Mouse (Mus musculus): Measurements from ENCODE around the gene Prkch. TPM values are rescaled to one million over a fixed set of nuclear protein-coding genes. Genes with fewer than 3 reads are reported as not detected.

The Prkch gene
- polyA plus RNA-seq, 1 experiment: 3.2 TPM

DNA sequence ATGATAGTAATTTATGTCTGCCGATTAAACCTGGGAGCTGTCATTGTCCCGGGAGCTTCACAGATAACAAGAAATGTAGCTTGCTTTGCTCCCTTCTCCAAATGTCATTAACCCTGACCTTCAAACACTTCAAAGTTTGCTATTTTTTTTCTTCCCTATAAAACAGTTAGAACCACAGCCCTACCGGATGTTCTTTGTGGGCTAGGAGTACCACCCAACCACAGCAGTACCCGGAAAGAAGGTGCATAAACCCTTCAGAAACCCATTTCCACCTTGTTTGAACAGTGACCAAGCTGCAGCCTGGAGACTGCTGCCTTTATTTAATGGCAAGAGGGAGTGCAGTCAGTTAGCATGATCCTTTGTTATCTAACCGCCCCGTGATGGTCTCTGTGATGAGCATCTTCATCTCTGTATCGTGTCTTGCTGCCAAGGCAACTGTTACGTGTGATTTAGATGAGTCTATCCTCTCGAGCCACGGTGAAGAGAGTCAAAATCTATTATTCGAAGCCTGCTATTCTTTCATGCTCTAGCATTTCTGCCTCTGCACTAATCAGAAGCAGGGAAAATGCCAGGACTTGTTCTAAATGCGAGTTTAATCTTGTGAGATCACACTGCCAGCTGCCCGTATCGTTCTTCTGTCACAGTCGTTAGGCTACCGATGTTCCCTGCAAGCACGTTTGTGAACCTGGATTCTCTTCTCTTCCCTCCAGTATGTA, 115.0 kb downstream of the Prkch start:
- DNase-seq: no peak
- H3K4me3 ChIP-seq (replicated peaks; ENCODE audit: insufficient read depth, low read depth, low read length): no peak overlapping the region
- H3K27me3 ChIP-seq (ENCODE audit: control insufficient read depth, insufficient read depth, low read length): no peaks in the 10 kb centered on the region
- H3K27ac ChIP-seq (ENCODE audit: insufficient read depth, low read length): no peak overlapping the region
- no peak for TF ChIP-seq POLR2A (IDR thresholded peaks at IDR 0.05; ENCODE audit: borderline replicate concordance, insufficient read depth, low read length)
- no peak for TF ChIP-seq CTCF (IDR thresholded peaks at IDR 0.05; ENCODE audit: borderline replicate concordance, insufficient read depth, low read depth, low read length)
- WGBS: 51% methylated on average over 17 of the region's 17 CpGs
- no peaks in the 10 kb centered on the region for H3K4me1 ChIP-seq (ENCODE audit: control insufficient read depth, insufficient read depth, low read length)

GRCm38 (mm10) chr12:73700544-73701069, 116.0 kb downstream of the Prkch start:
- no peak overlapping the region for H3K4me3 ChIP-seq (replicated peaks; ENCODE audit: insufficient read depth, low read depth, low read length)
- WGBS: 31% methylated on average over 6 of the region's 6 CpGs
- no peak overlapping the region for H3K27ac ChIP-seq (ENCODE audit: insufficient read depth, low read length)
- no peaks in the 10 kb centered on the region for H3K27me3 ChIP-seq (ENCODE audit: control insufficient read depth, insufficient read depth, low read length)
- H3K4me1 ChIP-seq (ENCODE audit: control insufficient read depth, insufficient read depth, low read length): no peaks in the 10 kb centered on the region
- TF ChIP-seq CTCF (IDR thresholded peaks at IDR 0.05; ENCODE audit: borderline replicate concordance, insufficient read depth, low read depth, low read length) (no peak), POLR2A (IDR thresholded peaks at IDR 0.05; ENCODE audit: borderline replicate concordance, insufficient read depth, low read length) (no peak)
- no peak for DNase-seq

DNA sequence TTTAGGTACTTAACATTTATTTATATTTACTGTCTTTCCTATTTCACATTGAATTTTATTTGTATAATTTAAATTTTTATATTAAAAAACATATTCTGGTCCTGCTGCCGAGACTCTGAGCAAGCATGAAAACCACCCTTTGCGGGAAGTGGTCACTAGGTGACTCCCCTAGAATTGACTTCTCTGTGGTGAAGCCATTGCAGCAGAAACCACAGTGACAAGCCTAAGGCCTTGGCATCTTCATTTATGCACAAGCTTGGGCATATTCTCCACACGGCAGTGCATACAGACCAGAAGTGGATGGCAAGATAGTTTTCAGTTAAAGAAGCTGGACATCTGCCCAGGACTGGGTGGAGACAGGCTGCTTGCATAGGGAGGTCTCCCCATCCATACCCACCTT, 117.4 kb downstream of the Prkch start:
- no peak for TF ChIP-seq POLR2A (IDR thresholded peaks at IDR 0.05; ENCODE audit: borderline replicate concordance, insufficient read depth, low read length)
- no peak for TF ChIP-seq CTCF (IDR thresholded peaks at IDR 0.05; ENCODE audit: borderline replicate concordance, insufficient read depth, low read depth, low read length)
- WGBS: 80% methylated on average over 3 of the region's 3 CpGs
- DNase-seq: no peak
- Histone ChIP-seq H3K4me3 (replicated peaks; ENCODE audit: insufficient read depth, low read depth, low read length) (no peak overlapping the region), H3K27ac (ENCODE audit: insufficient read depth, low read length) (no peak overlapping the region), H3K4me1 (ENCODE audit: control insufficient read depth, insufficient read depth, low read length) (no peaks in the 10 kb centered on the region), H3K27me3 (ENCODE audit: control insufficient read depth, insufficient read depth, low read length) (no peaks in the 10 kb centered on the region)

DNA sequence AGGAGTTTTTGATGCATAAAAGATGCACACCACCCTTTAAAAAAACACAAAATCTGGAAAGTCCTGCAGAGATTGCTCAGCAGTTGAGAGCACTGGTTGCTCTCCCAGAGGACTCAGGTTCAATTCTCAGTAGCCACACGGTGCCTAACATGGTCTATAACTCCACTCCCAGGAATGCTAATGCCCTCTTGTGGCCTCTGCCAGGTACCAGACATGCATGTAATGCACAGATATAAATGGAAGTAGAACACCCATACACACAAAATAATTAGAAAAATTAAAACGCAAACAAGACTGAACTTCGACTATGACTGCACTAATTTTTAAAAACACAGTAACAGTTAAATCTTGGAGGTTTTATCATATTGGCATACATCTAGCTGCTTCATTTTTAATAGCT, 119.8 kb downstream of the Prkch start:
- no peak for DNase-seq
- 87% methylated on average over 3 of the region's 3 CpGs for WGBS
- no peak overlapping the region for H3K27ac ChIP-seq (ENCODE audit: insufficient read depth, low read length)
- TF ChIP-seq CTCF (IDR thresholded peaks at IDR 0.05; ENCODE audit: borderline replicate concordance, insufficient read depth, low read depth, low read length): no peak
- no peak for TF ChIP-seq POLR2A (IDR thresholded peaks at IDR 0.05; ENCODE audit: borderline replicate concordance, insufficient read depth, low read length)
- no peak overlapping the region for H3K4me3 ChIP-seq (replicated peaks; ENCODE audit: insufficient read depth, low read depth, low read length)
- H3K27me3 ChIP-seq (ENCODE audit: control insufficient read depth, insufficient read depth, low read length): no peaks in the 10 kb centered on the region
- no peaks in the 10 kb centered on the region for H3K4me1 ChIP-seq (ENCODE audit: control insufficient read depth, insufficient read depth, low read length)

DNA sequence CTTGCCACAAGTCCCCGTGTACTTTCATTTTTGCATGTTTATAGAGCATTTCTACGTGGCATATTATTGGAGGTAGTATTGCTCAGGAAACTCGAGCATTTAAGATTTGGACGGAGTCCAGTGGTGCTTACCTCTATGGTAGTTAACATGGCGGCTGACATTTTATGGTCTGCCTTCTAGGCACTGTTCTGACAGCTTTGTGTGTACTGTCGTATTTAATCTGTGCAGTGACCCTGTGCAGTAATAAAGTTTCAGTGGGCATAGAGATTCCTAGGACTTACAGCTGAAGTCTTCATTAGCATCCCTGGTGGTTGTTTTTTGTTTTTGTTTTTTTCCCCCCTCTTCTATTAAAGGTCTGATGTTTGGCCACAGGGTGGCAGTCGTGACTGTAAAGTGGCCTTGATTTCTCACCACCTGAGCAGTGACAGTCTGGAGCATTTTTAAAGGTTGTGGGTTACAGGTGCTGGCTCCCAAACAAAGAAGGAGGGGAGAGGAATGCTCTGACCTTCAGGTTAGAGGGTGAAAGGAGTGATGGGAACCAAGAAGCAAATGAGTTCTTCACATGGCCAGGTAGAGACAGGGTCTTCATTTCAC, 120.6 kb downstream of the Prkch start:
- Histone ChIP-seq H3K27me3 (ENCODE audit: control insufficient read depth, insufficient read depth, low read length) (no peaks in the 10 kb centered on the region), H3K4me1 (ENCODE audit: control insufficient read depth, insufficient read depth, low read length) (peaks cover 7% of the 10 kb centered on the region), H3K27ac (ENCODE audit: insufficient read depth, low read length) (no peak overlapping the region), H3K4me3 (replicated peaks; ENCODE audit: insufficient read depth, low read depth, low read length) (no peak overlapping the region)
- WGBS: 37% methylated on average over 7 of the region's 7 CpGs
- no peak for TF ChIP-seq POLR2A (IDR thresholded peaks at IDR 0.05; ENCODE audit: borderline replicate concordance, insufficient read depth, low read length)
- TF ChIP-seq CTCF (IDR thresholded peaks at IDR 0.05; ENCODE audit: borderline replicate concordance, insufficient read depth, low read depth, low read length): peak; percentile 79
- peak; percentile 62 to 71 for DNase-seq

- H3K27ac ChIP-seq (ENCODE audit: insufficient read depth, low read length): no peak overlapping the region
- no peak overlapping the region for H3K4me3 ChIP-seq (replicated peaks; ENCODE audit: insufficient read depth, low read depth, low read length)
- no peak for TF ChIP-seq POLR2A (IDR thresholded peaks at IDR 0.05; ENCODE audit: borderline replicate concordance, insufficient read depth, low read length)
- no peak for TF ChIP-seq CTCF (IDR thresholded peaks at IDR 0.05; ENCODE audit: borderline replicate concordance, insufficient read depth, low read depth, low read length)
- H3K4me1 ChIP-seq (ENCODE audit: control insufficient read depth, insufficient read depth, low read length): peaks cover 11% of the 10 kb centered on the region
- 74% methylated on average over 5 of the region's 5 CpGs for WGBS
- DNase-seq: no peak
- H3K27me3 ChIP-seq (ENCODE audit: control insufficient read depth, insufficient read depth, low read length): no peaks in the 10 kb centered on the region
Measured at GRCm38 (mm10) chr12:73708498-73708897, 123.9 kb downstream of the Prkch start.

GRCm38 (mm10) chr12:73708920-73709319, 124.3 kb downstream of the Prkch start:
- no peak overlapping the region for H3K27ac ChIP-seq (ENCODE audit: insufficient read depth, low read length)
- DNase-seq: peak; percentile 77 to 81
- H3K4me3 ChIP-seq (replicated peaks; ENCODE audit: insufficient read depth, low read depth, low read length): peak overlapping the region; percentile 6
- TF ChIP-seq CTCF (IDR thresholded peaks at IDR 0.05; ENCODE audit: borderline replicate concordance, insufficient read depth, low read depth, low read length) (peak; percentile 89), POLR2A (IDR thresholded peaks at IDR 0.05; ENCODE audit: borderline replicate concordance, insufficient read depth, low read length) (no peak)
- H3K4me1 ChIP-seq (ENCODE audit: control insufficient read depth, insufficient read depth, low read length): peaks cover 11% of the 10 kb centered on the region
- 15% methylated on average over 8 of the region's 8 CpGs for WGBS
- no peaks in the 10 kb centered on the region for H3K27me3 ChIP-seq (ENCODE audit: control insufficient read depth, insufficient read depth, low read length)

DNA sequence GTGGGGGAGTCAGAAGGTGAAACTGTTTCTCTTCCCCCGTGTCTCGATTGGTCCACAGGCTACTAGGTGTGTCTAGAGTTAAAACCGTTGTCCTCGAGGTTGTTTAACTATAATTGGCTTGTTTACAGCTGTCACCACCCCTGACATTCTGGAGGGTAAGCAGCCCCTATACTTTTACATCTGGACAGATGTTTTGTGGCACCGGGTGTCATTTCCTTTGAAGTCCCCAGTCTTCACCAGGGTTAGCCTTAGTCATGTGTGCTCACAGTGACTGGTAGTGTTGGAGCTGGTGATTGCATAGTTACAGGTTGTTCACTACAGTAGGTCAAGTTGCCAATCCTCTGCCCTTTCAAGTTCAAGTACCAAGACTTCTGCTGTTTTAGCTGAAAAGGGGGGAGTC, 126.2 kb downstream of the Prkch start:
- no peak overlapping the region for H3K27ac ChIP-seq (ENCODE audit: insufficient read depth, low read length)
- peaks cover 11% of the 10 kb centered on the region for H3K4me1 ChIP-seq (ENCODE audit: control insufficient read depth, insufficient read depth, low read length)
- no peak overlapping the region for H3K4me3 ChIP-seq (replicated peaks; ENCODE audit: insufficient read depth, low read depth, low read length)
- H3K27me3 ChIP-seq (ENCODE audit: control insufficient read depth, insufficient read depth, low read length): no peaks in the 10 kb centered on the region
- no peak for TF ChIP-seq POLR2A (IDR thresholded peaks at IDR 0.05; ENCODE audit: borderline replicate concordance, insufficient read depth, low read length)
- TF ChIP-seq CTCF (IDR thresholded peaks at IDR 0.05; ENCODE audit: borderline replicate concordance, insufficient read depth, low read depth, low read length): no peak
- WGBS: 85% methylated on average over 5 of the region's 5 CpGs
- no peak for DNase-seq
